Mouse (Mus musculus): Measurements from ENCODE around the gene Camta1. TPM values are rescaled to one million over a fixed set of nuclear protein-coding genes. Genes with fewer than 3 reads are reported as not detected.

Camta1 gene
- polyA plus RNA-seq, 1 experiment, result 7.7 TPM

DNA sequence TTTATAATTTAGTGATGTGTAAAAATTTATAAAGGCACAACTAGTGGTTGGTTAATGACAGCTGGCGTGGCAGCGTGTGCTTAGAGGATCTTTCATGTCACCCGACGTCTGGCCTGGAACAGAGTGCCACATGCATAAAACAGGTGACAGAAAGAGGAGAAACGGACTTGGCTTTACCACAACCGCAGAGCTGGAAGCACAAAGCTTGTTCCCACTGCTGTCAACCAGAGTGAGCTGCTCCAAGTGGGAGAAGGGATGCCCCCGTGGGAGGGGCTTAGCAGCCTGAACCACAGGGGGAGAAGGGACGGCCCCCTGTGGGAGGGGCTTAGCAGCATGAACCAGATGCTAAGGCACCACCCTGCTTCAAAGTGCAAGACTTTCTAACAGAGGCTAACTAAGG lies 452.9 kb downstream of the Camta1 start:
- Histone ChIP-seq H3K36me3 (ENCODE audit: control insufficient read depth, insufficient read depth, low read length) (no peaks in the 10 kb centered on the region), H3K27me3 (replicated peaks; ENCODE audit: control insufficient read depth, insufficient read depth, low read length) (no peaks in the 10 kb centered on the region), H3K4me1 (ENCODE audit: control insufficient read depth, insufficient read depth, low read length) (no peaks in the 10 kb centered on the region), H3K4me3 (ENCODE audit: insufficient read depth, low read depth, low read length) (no peak overlapping the region), H3K27ac (ENCODE audit: insufficient read depth, low read depth, low read length) (no peak overlapping the region)
- no peak for DNase-seq
- WGBS, result 59% methylated on average over 8 of the region's 8 CpGs
- TF ChIP-seq CTCF (conservative IDR thresholded peaks at IDR 0.05; ENCODE audit: insufficient read depth, insufficient read length, low read depth, low read length) (no peak), POLR2A (IDR thresholded peaks at IDR 0.05; ENCODE audit: low read depth, low read length) (no peak)

DNA sequence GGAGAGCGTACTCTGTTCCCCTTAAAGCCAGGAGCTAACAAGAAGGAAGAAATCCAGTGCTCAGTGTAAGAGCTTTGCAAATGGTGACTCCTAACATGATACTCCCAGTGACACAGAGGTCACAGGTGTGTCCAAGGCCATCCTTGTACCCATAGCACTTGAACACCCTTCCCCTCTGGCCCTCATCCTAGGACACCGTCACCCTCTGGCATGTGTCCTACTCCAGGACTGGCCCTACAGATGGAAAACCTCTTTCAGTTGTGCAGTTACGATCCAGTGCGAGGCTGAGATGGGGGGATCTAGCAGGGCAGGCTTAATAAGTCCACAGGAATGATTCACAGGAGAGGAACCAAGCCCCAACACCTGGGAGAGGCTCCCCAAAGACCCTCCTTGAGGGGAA lies 453.4 kb downstream of the Camta1 start:
- DNase-seq, result no peak
- Histone ChIP-seq H3K4me3 (ENCODE audit: insufficient read depth, low read depth, low read length) (no peak overlapping the region), H3K27me3 (replicated peaks; ENCODE audit: control insufficient read depth, insufficient read depth, low read length) (no peaks in the 10 kb centered on the region), H3K4me1 (ENCODE audit: control insufficient read depth, insufficient read depth, low read length) (no peaks in the 10 kb centered on the region), H3K27ac (ENCODE audit: insufficient read depth, low read depth, low read length) (no peak overlapping the region), H3K36me3 (ENCODE audit: control insufficient read depth, insufficient read depth, low read length) (no peaks in the 10 kb centered on the region)
- no peak for TF ChIP-seq POLR2A (IDR thresholded peaks at IDR 0.05; ENCODE audit: low read depth, low read length)
- TF ChIP-seq CTCF (conservative IDR thresholded peaks at IDR 0.05; ENCODE audit: insufficient read depth, insufficient read length, low read depth, low read length), result no peak
- 91% methylated on average over 4 of the region's 4 CpGs for WGBS

DNA sequence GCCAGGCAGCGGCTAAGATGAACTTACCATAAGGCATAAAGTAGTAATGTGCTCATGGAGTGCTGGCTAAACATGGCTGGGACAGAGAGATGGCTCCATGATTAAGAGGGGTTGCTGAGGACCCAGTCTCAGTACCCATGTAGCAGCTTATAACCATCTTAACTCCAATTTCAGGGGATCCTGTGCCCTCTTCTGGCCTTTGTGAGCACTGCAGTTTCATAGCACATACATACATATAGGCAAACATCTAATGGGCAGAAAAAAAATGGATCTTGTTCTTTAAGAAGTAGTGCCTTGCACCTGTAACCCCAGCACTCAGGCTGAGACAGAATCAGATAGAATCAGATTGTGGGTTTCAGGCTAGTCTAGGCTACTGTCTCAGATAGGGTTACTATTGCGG lies 454.5 kb downstream of the Camta1 start:
- no peak overlapping the region for H3K4me3 ChIP-seq (ENCODE audit: insufficient read depth, low read depth, low read length)
- H3K4me1 ChIP-seq (ENCODE audit: control insufficient read depth, insufficient read depth, low read length), result no peaks in the 10 kb centered on the region
- 97% methylated on average over 2 of the region's 2 CpGs for WGBS
- DNase-seq, result no peak
- TF ChIP-seq POLR2A (IDR thresholded peaks at IDR 0.05; ENCODE audit: low read depth, low read length) (no peak), CTCF (conservative IDR thresholded peaks at IDR 0.05; ENCODE audit: insufficient read depth, insufficient read length, low read depth, low read length) (no peak)
- H3K27ac ChIP-seq (ENCODE audit: insufficient read depth, low read depth, low read length), result no peak overlapping the region
- no peaks in the 10 kb centered on the region for H3K27me3 ChIP-seq (replicated peaks; ENCODE audit: control insufficient read depth, insufficient read depth, low read length)
- no peaks in the 10 kb centered on the region for H3K36me3 ChIP-seq (ENCODE audit: control insufficient read depth, insufficient read depth, low read length)

DNA sequence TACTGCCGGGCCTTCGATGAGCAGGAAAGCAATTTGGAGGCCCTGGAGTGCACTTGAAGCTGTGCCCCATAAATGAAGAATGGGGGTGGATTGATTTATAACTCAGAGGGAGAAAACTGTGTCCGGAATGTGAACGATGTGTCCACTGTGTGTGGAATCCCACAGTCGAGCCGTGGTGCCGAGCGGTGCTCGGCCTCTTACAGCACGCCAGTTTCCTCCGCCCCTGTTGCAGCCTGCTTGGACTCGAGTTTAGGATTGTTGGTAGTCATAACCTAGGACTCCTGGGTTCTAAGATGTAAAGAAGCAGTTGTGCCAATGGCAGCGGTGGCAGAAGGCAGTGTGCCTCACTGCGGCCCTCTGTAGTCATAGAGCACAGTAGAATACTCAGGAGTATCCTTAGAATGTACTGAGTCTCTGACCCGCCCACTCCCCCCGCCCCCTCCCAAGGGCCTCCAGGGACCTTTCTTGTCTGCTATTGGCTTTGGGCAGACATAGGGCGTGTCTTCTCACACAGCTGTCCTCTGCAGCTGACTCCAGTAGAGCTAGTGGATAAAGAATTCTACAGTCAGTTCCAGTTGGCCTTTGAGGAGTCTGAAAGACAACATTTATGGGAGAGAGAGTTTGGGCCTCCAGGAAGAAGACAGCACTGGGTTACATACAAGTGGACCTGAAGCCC lies 457.0 kb downstream of the Camta1 start:
- Histone ChIP-seq H3K27me3 (replicated peaks; ENCODE audit: control insufficient read depth, insufficient read depth, low read length) (no peaks in the 10 kb centered on the region), H3K36me3 (ENCODE audit: control insufficient read depth, insufficient read depth, low read length) (no peaks in the 10 kb centered on the region), H3K27ac (ENCODE audit: insufficient read depth, low read depth, low read length) (no peak overlapping the region), H3K4me1 (ENCODE audit: control insufficient read depth, insufficient read depth, low read length) (no peaks in the 10 kb centered on the region), H3K4me3 (ENCODE audit: insufficient read depth, low read depth, low read length) (no peak overlapping the region)
- TF ChIP-seq POLR2A (IDR thresholded peaks at IDR 0.05; ENCODE audit: low read depth, low read length) (no peak), CTCF (conservative IDR thresholded peaks at IDR 0.05; ENCODE audit: insufficient read depth, insufficient read length, low read depth, low read length) (no peak)
- DNase-seq, result peak; percentile 7
- 39% methylated on average over 17 of the region's 17 CpGs for WGBS

DNA sequence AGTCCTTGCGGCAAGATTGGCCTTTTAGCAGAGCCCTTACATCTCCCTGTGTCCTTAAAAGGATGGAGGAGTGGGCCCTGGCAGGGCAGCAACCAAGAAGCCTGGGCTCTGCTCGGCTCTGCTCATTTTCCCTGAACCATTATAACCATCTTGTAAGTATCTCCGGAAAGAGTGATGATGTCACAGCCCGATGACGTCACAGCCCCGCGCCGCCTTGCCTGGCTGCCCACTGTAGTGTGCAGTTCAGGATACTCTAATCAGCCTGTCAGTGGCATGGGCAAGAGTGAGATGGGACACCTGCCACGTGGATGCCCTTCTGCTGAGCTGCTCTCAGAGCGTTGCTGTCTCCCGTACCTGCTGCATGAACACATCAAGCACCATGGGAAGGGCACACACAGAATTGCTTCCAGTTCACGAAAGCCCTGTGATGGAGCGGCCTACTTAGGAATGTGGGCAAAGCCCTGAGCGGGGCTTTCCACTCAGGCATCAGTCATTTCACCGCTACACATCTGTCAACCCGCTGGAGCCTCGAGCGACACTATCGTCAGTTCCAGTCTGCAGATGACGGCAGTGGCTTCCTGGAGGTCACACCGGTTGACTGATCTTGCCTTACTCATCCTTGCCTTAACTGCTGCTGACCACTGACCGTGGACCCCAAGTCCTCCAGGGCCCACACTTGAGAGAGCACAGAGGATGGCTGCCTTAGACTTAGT lies 459.8 kb downstream of the Camta1 start:
- Histone ChIP-seq H3K27me3 (replicated peaks; ENCODE audit: control insufficient read depth, insufficient read depth, low read length) (no peaks in the 10 kb centered on the region), H3K27ac (ENCODE audit: insufficient read depth, low read depth, low read length) (no peak overlapping the region), H3K36me3 (ENCODE audit: control insufficient read depth, insufficient read depth, low read length) (no peaks in the 10 kb centered on the region), H3K4me1 (ENCODE audit: control insufficient read depth, insufficient read depth, low read length) (no peaks in the 10 kb centered on the region), H3K4me3 (ENCODE audit: insufficient read depth, low read depth, low read length) (no peak overlapping the region)
- TF ChIP-seq POLR2A (IDR thresholded peaks at IDR 0.05; ENCODE audit: low read depth, low read length), result no peak
- TF ChIP-seq CTCF (conservative IDR thresholded peaks at IDR 0.05; ENCODE audit: insufficient read depth, insufficient read length, low read depth, low read length), result no peak
- WGBS, result 56% methylated on average over 22 of the region's 22 CpGs
- DNase-seq, result no peak

DNA sequence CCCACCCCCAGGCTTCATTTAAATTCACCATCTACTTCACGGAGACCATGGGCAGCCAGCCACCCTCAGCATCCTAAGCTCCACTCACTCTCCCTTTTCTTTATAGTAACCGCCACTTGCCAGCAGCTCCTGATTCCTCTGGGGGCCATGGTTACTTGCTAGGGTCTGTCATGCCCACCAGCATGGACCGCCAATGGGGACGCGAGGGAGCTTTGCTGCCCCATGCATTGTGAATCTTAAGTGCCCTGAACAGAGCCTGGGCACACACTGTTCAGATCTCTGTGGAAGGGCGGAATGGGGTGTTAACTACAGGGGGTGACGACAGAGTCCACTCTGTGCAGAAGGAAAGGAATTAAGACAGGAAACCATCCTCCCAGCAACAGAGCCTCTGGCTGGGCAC lies 465.1 kb downstream of the Camta1 start:
- DNase-seq, result no peak
- Histone ChIP-seq H3K4me3 (ENCODE audit: insufficient read depth, low read depth, low read length) (no peak overlapping the region), H3K36me3 (ENCODE audit: control insufficient read depth, insufficient read depth, low read length) (no peaks in the 10 kb centered on the region), H3K27ac (ENCODE audit: insufficient read depth, low read depth, low read length) (no peak overlapping the region), H3K4me1 (ENCODE audit: control insufficient read depth, insufficient read depth, low read length) (no peaks in the 10 kb centered on the region), H3K27me3 (replicated peaks; ENCODE audit: control insufficient read depth, insufficient read depth, low read length) (no peaks in the 10 kb centered on the region)
- no peak for TF ChIP-seq CTCF (conservative IDR thresholded peaks at IDR 0.05; ENCODE audit: insufficient read depth, insufficient read length, low read depth, low read length)
- no peak for TF ChIP-seq POLR2A (IDR thresholded peaks at IDR 0.05; ENCODE audit: low read depth, low read length)
- WGBS, result 90% methylated on average over 7 of the region's 7 CpGs

DNA sequence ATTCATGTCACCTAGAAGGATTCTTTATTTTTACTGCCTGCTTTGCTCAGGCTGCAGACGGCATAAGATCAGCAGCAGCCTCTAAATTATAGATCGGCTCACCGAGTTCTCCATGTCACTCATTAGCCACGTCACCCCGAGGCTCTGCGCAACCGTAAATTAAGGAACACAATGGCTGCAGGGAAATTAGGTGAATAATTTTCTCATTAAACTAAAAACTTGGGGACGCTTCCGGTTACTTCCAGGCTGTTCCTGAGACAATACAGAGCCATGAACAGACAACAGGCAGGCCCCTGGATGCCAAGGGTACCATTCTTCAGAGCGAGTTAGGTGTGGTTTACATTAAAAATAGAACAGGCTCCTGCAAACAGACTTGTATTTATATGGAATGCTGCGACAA lies 472.3 kb downstream of the Camta1 start:
- Histone ChIP-seq H3K4me1 (ENCODE audit: control insufficient read depth, insufficient read depth, low read length) (no peaks in the 10 kb centered on the region), H3K27ac (ENCODE audit: insufficient read depth, low read depth, low read length) (no peak overlapping the region), H3K36me3 (ENCODE audit: control insufficient read depth, insufficient read depth, low read length) (no peaks in the 10 kb centered on the region), H3K4me3 (ENCODE audit: insufficient read depth, low read depth, low read length) (no peak overlapping the region), H3K27me3 (replicated peaks; ENCODE audit: control insufficient read depth, insufficient read depth, low read length) (no peaks in the 10 kb centered on the region)
- DNase-seq, result no peak
- TF ChIP-seq POLR2A (IDR thresholded peaks at IDR 0.05; ENCODE audit: low read depth, low read length), result no peak
- TF ChIP-seq CTCF (conservative IDR thresholded peaks at IDR 0.05; ENCODE audit: insufficient read depth, insufficient read length, low read depth, low read length), result no peak
- 39% methylated on average over 11 of the region's 11 CpGs for WGBS
